Mouse (Mus musculus): ENCODE data around the gene Gnb1l. TPM values are rescaled to one million over a fixed set of nuclear protein-coding genes. Genes with fewer than 3 reads are reported as not detected.
A peak's percentile ranks its signal among the peaks of the same experiment; 100 is the strongest.

Gnb1l gene
- polyA plus RNA-seq, 1 experiment from 2014 or later: 18.1 TPM

DNA sequence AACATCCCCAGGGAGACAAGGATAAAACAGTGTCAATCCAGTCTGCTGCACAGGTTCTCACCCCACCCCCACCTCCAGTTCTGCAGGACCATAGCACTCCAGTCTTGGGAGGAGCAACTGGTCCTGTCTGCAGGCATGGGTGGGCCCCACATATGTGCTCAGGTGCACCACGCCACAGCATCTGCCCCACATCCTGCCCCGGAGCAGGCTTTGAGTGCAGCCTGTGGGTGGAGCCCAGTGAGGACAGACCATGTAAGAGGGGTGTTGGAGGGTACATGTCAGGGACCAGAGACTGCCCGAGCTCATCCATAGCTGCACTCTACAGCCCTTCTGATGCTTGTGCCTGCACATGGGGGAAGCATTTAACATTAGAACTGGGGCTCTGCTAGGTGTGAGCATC, 57.9 kb downstream of the Gnb1l start:
- H3K36me3 ChIP-seq (replicated peaks): no peaks in the 10 kb centered on the region
- no peak overlapping the region for H3K9ac ChIP-seq
- no peak overlapping the region for H3K4me2 ChIP-seq
- ATAC-seq (replicated peaks): no peak
- H3K27ac ChIP-seq: no peak overlapping the region
- 90% methylated on average over 3 of the region's 3 CpGs for WGBS
- H3K9me3 ChIP-seq: no peaks in the 10 kb centered on the region
- H3K4me3 ChIP-seq: no peak overlapping the region
- H3K4me1 ChIP-seq: no peaks in the 10 kb centered on the region
- H3K27me3 ChIP-seq (replicated peaks): no peaks in the 10 kb centered on the region

DNA sequence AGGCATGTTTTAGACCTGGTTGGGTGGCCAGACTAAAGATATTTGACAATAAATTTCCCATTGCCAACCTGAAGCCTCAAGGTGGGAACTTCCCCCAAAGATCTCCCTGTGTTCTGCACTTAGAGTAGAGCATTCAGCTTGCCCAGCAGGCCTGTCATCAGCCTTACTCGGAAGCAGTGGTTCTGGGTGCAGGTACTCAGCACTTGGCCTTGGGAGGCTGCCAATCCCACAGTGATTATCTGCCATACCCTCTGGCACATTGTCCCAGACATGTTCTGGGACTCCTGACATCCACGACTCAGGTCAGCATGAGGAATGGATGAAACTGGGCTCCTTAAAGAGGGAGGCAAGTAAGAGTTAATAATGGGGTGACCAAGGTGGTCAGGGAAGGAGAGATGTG, 66.0 kb downstream of the Gnb1l start:
- no peak for ATAC-seq (replicated peaks)
- Histone ChIP-seq H3K4me2 (no peak overlapping the region), H3K36me3 (replicated peaks) (no peaks in the 10 kb centered on the region), H3K9me3 (no peaks in the 10 kb centered on the region), H3K9ac (no peak overlapping the region), H3K27me3 (replicated peaks) (no peaks in the 10 kb centered on the region), H3K4me1 (no peaks in the 10 kb centered on the region), H3K27ac (no peak overlapping the region), H3K4me3 (no peak overlapping the region)
- 86% methylated on average over 2 of the region's 2 CpGs for WGBS

DNA sequence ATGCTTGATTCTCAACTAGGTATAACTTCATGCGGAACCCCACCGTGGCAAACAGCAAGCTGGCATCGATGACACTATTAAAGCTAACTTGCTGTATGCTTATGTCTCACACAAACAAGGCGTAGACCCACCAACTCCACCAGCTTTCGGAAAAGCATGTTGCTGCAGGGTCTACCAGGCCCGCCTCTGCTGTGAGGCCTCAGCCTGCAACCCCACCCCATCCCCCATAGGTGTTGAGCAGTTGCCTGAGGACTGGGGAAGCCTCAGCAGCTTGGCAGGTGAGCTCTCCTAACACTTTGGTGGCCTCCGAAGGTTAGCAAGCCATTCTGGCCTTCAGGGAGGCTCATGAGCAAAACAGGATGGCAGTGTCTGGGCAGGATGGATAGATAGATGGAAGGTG, 70.1 kb downstream of the Gnb1l start:
- no peak for ATAC-seq (replicated peaks)
- Histone ChIP-seq H3K9me3 (no peaks in the 10 kb centered on the region), H3K4me3 (no peak overlapping the region), H3K4me2 (no peak overlapping the region), H3K4me1 (no peaks in the 10 kb centered on the region), H3K27me3 (replicated peaks) (no peaks in the 10 kb centered on the region), H3K9ac (no peak overlapping the region), H3K36me3 (replicated peaks) (no peaks in the 10 kb centered on the region), H3K27ac (no peak overlapping the region)
- WGBS: 80% methylated on average over 7 of the region's 7 CpGs

DNA sequence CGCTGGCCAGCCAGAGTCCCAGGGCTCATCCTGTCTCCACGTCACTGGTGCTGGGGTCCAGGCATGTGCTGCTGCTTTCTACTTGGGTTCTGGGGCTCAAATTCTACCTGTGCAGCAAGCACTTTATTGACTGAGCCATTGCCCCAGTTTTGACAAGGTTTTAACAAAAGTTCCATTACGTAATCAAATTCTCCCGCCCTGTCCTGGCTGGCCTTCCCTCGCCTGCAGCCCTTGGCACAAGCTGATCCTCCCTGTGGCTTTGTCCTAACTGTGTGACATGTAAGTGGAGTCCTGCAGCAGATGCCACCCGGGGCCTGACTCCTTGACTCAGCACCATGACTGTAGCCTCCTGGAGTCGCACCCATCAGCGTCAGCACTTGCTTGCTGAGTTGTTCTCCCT, 75.7 kb downstream of the Gnb1l start:
- no peak for ATAC-seq (replicated peaks)
- Histone ChIP-seq H3K4me2 (no peak overlapping the region), H3K36me3 (replicated peaks) (no peaks in the 10 kb centered on the region), H3K9me3 (no peaks in the 10 kb centered on the region), H3K4me3 (no peak overlapping the region), H3K4me1 (no peaks in the 10 kb centered on the region), H3K27me3 (replicated peaks) (peaks cover 9% of the 10 kb centered on the region), H3K27ac (no peak overlapping the region), H3K9ac (no peak overlapping the region)
- WGBS: 71% methylated on average over 8 of the region's 8 CpGs

DNA sequence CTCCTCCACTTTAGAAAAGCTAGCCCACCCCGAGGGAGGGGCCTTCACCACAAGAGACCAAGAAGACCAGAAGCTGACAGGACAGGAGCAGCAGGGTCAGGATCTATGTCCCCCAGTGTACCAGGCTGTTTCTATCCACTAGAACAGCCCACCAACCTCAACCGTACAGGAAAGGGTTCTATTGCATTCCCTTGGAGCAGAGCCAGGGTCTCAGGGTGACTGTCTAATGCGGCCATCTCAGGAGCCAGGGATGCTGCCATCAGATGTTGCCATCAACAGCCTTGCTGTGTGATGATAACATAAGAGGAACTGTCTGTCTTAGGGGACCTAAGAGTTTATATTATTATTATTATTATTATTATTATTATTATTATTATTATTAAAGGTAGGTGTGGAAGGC, 78.6 kb downstream of the Gnb1l start:
- peaks cover 38% of the 10 kb centered on the region for H3K27me3 ChIP-seq (replicated peaks)
- H3K9ac ChIP-seq: no peak overlapping the region
- H3K4me2 ChIP-seq: no peak overlapping the region
- no peak overlapping the region for H3K27ac ChIP-seq
- 34% methylated on average over 3 of the region's 3 CpGs for WGBS
- no peak overlapping the region for H3K4me3 ChIP-seq
- H3K36me3 ChIP-seq (replicated peaks): no peaks in the 10 kb centered on the region
- no peaks in the 10 kb centered on the region for H3K9me3 ChIP-seq
- H3K4me1 ChIP-seq: peaks cover 8% of the 10 kb centered on the region
- ATAC-seq (replicated peaks): no peak

DNA sequence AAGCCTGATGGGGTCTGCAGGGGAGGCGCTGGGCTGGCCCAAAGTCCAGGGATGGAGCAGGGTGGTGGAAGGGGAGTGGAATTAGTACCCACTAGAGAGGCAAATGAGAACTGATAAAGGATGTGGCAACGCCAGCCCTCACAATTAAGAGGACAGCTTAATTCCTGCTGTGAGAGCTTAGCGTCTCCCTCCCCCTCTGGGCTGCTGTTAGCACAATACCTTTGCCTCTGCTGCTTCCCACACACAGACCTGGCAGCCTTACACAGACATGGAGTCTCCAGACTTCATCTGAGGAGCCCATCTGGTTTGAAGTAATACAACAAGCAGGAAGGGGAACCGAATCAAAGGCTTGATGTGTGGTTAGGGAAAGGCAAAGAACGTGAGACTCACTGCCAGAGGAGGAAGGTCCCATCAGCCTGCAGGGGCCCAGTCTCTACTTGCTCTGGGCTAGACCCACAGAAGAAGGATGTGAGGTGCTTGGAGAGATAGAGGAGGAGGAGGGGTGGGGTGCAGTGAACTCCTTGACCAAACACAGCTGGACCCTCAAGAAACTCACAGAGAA, 79.2 kb downstream of the Gnb1l start:
- no peak for ATAC-seq (replicated peaks)
- H3K4me2 ChIP-seq: no peak overlapping the region
- peaks cover 14% of the 10 kb centered on the region for H3K4me1 ChIP-seq
- peaks cover 44% of the 10 kb centered on the region for H3K27me3 ChIP-seq (replicated peaks)
- no peaks in the 10 kb centered on the region for H3K36me3 ChIP-seq (replicated peaks)
- no peak overlapping the region for H3K27ac ChIP-seq
- 12% methylated on average over 5 of the region's 5 CpGs for WGBS
- no peak overlapping the region for H3K9ac ChIP-seq
- H3K4me3 ChIP-seq: no peak overlapping the region
- no peaks in the 10 kb centered on the region for H3K9me3 ChIP-seq

DNA sequence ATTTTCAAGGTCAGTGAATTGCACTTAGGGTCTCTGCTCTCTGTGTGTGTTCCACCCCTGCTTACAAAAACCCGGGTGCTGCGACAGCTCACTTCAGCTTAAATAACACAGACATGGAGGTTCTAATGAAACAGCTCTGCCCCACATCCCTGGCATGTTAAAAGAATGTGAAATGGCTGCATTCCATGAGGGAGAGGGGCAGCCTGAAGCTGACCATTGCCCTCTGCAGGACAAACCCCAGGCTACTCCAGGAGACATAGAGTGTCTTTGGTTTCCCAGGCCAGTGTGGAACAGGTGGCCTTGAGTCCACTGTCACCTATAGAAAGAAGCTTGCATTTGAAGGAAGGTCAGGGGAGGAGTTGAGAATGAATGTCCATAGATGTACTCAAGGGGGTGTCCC, 81.9 kb downstream of the Gnb1l start:
- Histone ChIP-seq H3K4me2 (no peak overlapping the region), H3K27ac (no peak overlapping the region), H3K4me1 (peaks cover 14% of the 10 kb centered on the region), H3K9me3 (no peaks in the 10 kb centered on the region), H3K9ac (no peak overlapping the region), H3K4me3 (no peak overlapping the region), H3K27me3 (replicated peaks) (peaks cover 71% of the 10 kb centered on the region), H3K36me3 (replicated peaks) (no peaks in the 10 kb centered on the region)
- ATAC-seq (replicated peaks): no peak
- 24% methylated on average over 2 of the region's 2 CpGs for WGBS

DNA sequence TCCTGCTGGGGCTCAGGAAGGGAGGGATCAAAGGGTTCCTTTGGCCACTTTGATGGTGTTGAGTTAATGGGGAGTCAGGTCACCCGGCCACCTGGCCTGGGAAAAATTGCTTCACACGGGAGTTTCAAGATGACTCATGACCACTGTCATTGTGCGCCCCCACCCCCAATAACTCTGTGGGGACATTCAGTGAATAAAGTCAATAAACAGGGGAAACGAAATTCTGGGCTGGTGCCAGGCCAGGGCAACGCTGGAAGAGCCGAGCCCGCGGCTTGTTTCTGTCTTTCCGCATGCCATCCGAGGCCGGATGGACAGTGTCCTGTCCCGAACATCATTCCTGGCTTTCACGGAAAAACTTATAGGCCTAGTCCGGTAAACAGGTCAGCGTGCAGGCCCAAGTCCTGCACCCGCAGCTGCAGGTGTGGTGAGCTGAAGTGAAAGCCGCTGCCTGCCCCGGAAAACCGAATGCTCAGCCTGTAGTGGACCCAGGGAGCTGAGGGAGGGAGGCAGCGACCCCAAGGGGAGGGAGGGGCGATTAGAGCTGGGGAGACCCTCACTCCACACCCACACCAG, 82.6 kb downstream of the Gnb1l start:
- ATAC-seq (replicated peaks): no peak
- WGBS: 4% methylated on average over 21 of the region's 21 CpGs
- Histone ChIP-seq H3K9ac (no peak overlapping the region), H3K4me3 (peak overlapping the region; percentile 38), H3K4me2 (peak overlapping the region; percentile 57), H3K27me3 (replicated peaks) (peaks cover 77% of the 10 kb centered on the region), H3K27ac (no peak overlapping the region), H3K9me3 (no peaks in the 10 kb centered on the region), H3K36me3 (replicated peaks) (no peaks in the 10 kb centered on the region), H3K4me1 (peaks cover 17% of the 10 kb centered on the region)

DNA sequence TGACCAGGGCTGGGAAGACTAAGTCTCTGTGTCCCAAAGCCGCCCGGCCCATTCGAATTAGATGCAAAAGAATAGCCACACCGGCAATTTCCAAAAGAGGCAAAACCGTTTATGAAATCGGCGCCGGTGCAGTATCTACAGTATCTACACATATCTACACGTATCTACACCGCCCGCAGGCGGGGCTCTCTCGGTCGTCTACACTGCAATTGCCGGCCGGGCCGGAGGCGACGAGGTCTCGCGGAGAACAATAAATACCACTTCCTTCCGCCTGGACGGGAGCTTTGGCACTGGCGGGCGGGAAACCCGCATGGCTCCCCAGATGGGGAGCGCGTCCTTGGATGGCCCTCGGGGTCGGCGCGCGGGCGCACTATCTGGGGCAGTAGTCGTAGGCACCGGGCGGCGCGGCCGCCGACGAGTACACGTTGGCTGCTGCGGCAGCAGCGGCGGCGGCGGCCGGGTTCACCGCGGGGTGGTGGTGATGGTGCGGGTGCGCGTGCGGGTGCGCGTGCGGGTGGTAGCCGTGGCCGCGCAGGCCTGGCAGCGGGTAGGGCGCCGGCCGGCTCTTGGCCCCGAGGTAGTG, 83.2 kb downstream of the Gnb1l start:
- peaks cover 22% of the 10 kb centered on the region for H3K4me1 ChIP-seq
- no peak overlapping the region; the same call in 1 of the 2 replicates for H3K9ac ChIP-seq
- H3K9me3 ChIP-seq: no peaks in the 10 kb centered on the region
- H3K36me3 ChIP-seq (replicated peaks): no peaks in the 10 kb centered on the region
- peak overlapping the region; percentile 38 for H3K4me3 ChIP-seq
- no peak overlapping the region for H3K27ac ChIP-seq
- peak; percentile 50 for ATAC-seq (replicated peaks)
- WGBS: under 1% methylated on average over 66 of the region's 66 CpGs
- peaks cover 83% of the 10 kb centered on the region for H3K27me3 ChIP-seq (replicated peaks)
- peak overlapping the region; percentile 57 for H3K4me2 ChIP-seq

DNA sequence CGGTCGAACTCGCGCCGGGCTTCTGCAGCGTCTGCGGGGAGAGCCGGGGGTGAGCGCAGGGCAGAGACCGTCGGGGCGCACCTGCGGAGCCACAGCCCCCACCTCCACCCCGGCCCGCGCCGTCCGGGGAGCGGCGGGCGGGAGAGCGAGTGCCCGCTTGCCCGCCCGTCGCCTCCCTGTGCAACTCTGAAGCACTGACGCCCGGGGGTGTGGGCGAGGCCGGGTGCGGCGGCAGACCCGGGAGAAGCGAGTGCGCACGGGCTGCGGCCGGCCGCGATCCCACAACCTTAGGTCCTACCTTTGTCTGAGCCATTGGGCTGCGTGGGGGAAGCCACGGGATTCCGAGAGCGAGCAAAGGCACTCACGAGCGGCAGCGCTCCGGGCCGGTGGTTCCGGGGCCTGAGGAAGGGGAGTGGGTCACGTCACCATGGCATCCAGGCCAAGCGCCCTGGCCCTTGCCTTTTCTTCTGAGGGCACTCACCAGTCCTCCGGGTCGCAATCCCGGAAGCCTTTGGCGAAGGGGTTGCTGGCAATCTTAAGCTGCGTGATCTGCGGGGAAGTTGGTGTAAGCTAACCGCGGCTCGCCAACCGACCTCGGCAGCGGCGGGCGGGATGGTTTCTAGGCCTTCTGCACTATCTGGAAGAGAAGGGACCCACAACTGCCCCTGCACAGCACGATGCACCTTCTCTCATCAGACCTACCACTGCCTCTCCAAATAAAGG, 84.1 kb downstream of the Gnb1l start:
- peaks cover 91% of the 10 kb centered on the region for H3K27me3 ChIP-seq (replicated peaks)
- H3K4me2 ChIP-seq: peak overlapping the region; percentile 57
- H3K4me1 ChIP-seq: peaks cover 26% of the 10 kb centered on the region
- peak overlapping the region; percentile 38 for H3K4me3 ChIP-seq
- no peaks in the 10 kb centered on the region for H3K36me3 ChIP-seq (replicated peaks)
- no peaks in the 10 kb centered on the region for H3K9me3 ChIP-seq
- no peak overlapping the region for H3K27ac ChIP-seq
- 1% methylated on average over 48 of the region's 67 CpGs for WGBS
- H3K9ac ChIP-seq: no peak overlapping the region
- peak; percentile 21; the same call in 1 of the 2 replicates for ATAC-seq (replicated peaks)

DNA sequence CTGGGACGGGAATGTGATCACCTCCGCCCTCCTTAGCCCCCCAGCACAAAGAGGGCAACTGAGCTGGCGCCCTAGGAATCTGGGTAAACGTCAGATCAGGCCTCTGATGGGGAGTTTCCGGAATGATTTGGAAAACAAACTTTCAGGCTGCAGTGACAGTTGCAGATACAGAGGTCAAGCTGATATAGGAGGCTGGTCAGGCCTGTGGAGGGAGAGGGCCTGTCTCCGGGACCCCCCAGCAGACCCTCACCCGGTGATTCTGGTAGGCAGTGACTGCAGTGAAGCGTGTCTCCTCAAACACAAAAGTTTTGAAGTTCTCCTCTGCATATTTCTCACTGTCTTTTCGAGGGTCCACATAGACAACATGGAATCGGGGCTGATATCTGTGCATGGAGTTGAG, 84.7 kb downstream of the Gnb1l start:
- no peaks in the 10 kb centered on the region for H3K9me3 ChIP-seq
- H3K4me3 ChIP-seq: no peak overlapping the region
- H3K4me2 ChIP-seq: no peak overlapping the region
- no peak for ATAC-seq (replicated peaks)
- H3K4me1 ChIP-seq: peaks cover 32% of the 10 kb centered on the region
- peaks cover 93% of the 10 kb centered on the region for H3K27me3 ChIP-seq (replicated peaks)
- H3K27ac ChIP-seq: no peak overlapping the region
- WGBS: 7% methylated on average over 10 of the region's 10 CpGs
- no peak overlapping the region for H3K9ac ChIP-seq
- no peaks in the 10 kb centered on the region for H3K36me3 ChIP-seq (replicated peaks)

DNA sequence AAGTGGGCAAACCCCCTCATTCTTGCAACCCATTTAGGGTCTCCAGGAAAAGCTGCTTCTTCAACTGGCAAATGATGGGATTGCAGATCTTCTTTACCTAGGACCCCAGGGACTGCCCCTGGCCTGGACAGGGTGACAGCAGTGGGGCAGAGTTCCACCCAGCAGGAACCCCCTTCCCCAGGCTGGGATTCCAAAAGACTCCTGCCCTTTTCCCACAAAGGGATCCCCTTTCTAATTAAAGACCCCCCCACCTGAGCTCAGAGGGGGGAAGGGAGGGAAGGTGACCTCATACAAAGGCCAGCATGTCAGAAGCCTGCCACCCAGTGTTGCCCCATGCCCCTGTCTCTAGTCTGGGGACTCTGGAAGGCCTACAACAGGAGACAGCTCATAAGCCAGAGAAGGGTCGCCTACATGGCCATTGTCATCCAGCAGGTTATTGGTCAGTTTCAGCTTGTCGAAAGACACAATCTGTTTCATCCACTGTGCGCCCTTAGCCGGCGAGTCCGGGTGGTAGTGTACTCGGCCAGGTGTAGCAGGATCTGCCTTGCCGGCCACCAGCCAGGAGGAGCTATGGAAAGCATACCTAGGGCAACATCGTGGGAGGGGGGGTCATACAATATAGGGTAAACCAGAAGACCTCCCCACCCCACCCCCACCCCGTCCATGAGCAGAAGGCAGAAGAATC, 85.3 kb downstream of the Gnb1l start:
- WGBS: 6% methylated on average over 10 of the region's 10 CpGs
- H3K27ac ChIP-seq: no peak overlapping the region
- no peak overlapping the region for H3K4me3 ChIP-seq
- H3K27me3 ChIP-seq (replicated peaks): peaks cover 95% of the 10 kb centered on the region
- no peaks in the 10 kb centered on the region for H3K36me3 ChIP-seq (replicated peaks)
- no peak overlapping the region for H3K4me2 ChIP-seq
- H3K4me1 ChIP-seq: peaks cover 36% of the 10 kb centered on the region
- H3K9ac ChIP-seq: no peak overlapping the region
- no peaks in the 10 kb centered on the region for H3K9me3 ChIP-seq
- no peak for ATAC-seq (replicated peaks)

Measured in midbrain, embryonic 15.5 days (tissue).